Mouse (Mus musculus) myocyte (in vitro differentiated cells): ENCODE results near the gene Tmem97.
"Not testable (repeated sequence)": the region's sequence is repeated elsewhere in the genome, so short reads cannot be mapped to it uniquely, and the experiment has no call there.

ENCODE experiments used
- POLR2AphosphoS2 ChIP-seq: IDR thresholded peaks from one replicate; pipeline ENCODE4 v1.6.1; 2011; ENCODE audit warnings: low read depth, control low read depth; ENCODE audit not compliant: insufficient read length
- TCF12 ChIP-seq: IDR thresholded peaks from one replicate; pipeline ENCODE4 v1.6.1; 2011; ENCODE audit warnings: mild to moderate bottlenecking, control low read depth; ENCODE audit not compliant: poor library complexity, insufficient read depth, severe bottlenecking

DNA sequence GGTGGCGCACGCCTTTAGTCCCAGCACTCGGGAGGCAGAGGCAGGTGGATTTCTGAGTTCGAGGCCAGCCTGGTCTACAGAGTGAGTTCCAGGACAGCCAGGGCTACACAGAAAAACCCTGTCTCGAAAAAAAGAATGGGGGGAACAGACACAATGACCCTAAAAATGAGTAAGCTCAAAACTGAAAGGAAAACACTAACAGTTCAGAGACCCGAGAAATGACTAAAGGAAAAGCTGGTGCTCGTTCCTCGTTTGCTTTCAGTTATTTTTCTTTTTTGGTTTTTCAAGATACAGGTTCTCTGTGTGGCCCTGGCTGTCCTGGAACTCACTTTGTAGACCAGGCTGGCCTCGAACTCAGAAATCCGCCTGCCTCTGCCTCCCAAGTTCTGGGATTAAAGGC lies 19.1 kb downstream of the Tmem97 start:
- TF ChIP-seq POLR2AphosphoS2, TCF12: not testable (repeated sequence)
